Mouse (Mus musculus): ENCODE data around the gene Mthfr.

DNA sequence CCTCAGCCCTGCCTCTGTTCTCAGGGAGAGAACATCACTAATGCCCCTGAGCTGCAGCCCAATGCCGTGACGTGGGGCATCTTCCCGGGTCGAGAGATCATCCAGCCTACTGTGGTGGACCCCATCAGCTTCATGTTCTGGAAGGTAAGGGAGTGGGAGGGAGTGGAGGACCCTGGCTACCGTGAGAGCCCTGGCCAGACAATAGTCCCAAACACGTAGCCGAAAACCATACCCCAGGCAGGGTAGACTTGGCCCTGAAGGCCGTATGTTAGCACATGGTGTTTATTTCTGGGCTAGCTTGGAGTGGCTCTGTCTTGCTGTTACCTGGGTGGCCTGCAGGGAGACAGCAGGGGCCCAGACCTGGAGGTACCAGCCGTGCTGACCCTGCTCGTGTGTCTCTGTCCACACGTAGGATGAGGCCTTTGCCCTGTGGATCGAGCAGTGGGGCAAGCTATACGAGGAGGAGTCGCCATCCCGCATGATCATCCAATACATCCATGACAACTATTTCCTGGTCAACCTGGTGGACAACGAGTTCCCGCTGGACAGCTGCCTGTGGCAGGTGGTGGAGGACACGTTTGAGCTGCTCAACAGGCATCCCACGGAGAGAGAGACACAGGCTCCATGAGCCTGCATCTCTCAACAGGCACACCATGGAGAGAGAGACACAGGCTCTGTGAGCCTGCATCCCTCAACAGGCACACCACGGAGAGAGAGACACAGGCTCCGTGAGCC lies 16.3 kb downstream of the Mthfr start:
- TF ChIP-seq POLR2A (IDR thresholded peaks at IDR 0.05; ENCODE audit: low read depth, low read length): no peak
- TF ChIP-seq CTCF (IDR thresholded peaks at IDR 0.05; ENCODE audit: extremely low read depth, insufficient read depth, insufficient read length, insufficient replicate concordance): no peak
